Mouse (Mus musculus) heart, postnatal 14 days (tissue): ENCODE measurements around the gene Duoxa2. TPM values are rescaled to one million over a fixed set of nuclear protein-coding genes. Genes with fewer than 3 reads are reported as not detected.
A peak's percentile ranks its signal among the peaks of the same experiment; 100 is the strongest.

ENCODE experiments used
- DNase-seq, 2 experiments: peaks; one replicate each; pipeline ENCODE4 v3.0.0; 2021 to 2022
- intact Hi-C: fragments of 180-260 bp; cut with DNase I; formaldehyde crosslinking; loops from one replicate; pipeline ENCODE4 v1.15.1; 2025
- long read RNA-seq, 2 experiments: library from polyadenylated mRNA; stranded (forward); transcript quantifications; one replicate each; pipeline ENCODE4 v2.0.0; 2021
- total RNA-seq, 2 experiments: library from RNA; stranded (reverse); gene quantifications; 2 replicates each; pipeline ENCODE4 v1.2.3; 2021

The Duoxa2 gene
- total RNA-seq: under 1 TPM; 0.17 TPM
- long read RNA-seq, experiment 1, partial matches to known transcripts: 0 of 1 reads
- long read RNA-seq, experiment 1, other reads (novel, unspliced or antisense): 0 of 1 reads
- long read RNA-seq, experiment 2, partial matches to known transcripts: 0 of 1 reads
- long read RNA-seq, experiment 2, other reads (novel, unspliced or antisense): 0 of 1 reads

DNA sequence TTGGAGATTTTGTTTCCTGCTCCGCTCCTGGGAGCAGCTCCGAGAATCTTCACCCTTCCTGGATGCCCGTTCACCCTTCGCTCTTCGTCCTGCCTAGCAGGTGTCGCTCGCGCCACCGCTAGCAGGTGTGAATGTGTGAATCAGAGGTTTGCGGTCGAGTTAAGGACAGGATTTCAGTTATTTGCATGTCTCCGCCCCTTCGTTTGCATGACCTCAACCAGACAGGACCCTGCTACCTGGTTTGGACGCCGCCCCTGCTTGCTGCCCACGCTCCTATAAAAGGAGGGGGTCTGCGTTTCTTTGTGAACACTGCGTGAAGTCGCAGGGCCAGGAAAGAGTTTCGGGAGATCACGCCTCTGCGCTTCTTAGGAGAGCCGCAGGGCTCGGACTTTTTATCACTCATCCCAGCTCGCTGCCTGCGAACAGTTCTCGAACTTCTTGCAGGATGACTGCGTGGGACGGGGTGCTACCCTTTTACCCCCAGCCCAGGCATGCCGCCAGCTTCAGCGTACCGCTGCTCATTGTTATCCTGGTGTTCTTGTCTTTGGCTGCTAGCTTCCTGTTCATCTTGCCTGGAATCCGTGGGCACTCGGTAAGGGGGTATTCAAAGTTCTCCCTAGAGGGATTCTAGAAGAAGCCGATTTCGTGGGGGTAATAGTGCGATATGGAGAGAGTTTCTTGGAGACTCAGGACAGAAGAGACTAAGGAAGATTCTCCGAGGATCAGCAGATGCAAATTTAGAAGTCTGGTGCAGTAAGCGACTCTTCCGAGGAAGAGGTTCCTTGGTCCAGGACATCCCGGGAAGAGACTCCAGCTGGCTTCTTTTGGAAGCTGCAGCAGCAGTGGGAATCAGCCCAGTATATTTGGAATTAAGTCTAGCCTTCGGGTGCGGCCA is at the start of gene Duoxa2:
TSS of gene Duoxa2 (plus strand) at position 305 of the 895 bp plus-strand sequence.
- DNase-seq: peak in 1 of 2 experiments; percentile 20
- intact Hi-C loops: no loop called here

DNA sequence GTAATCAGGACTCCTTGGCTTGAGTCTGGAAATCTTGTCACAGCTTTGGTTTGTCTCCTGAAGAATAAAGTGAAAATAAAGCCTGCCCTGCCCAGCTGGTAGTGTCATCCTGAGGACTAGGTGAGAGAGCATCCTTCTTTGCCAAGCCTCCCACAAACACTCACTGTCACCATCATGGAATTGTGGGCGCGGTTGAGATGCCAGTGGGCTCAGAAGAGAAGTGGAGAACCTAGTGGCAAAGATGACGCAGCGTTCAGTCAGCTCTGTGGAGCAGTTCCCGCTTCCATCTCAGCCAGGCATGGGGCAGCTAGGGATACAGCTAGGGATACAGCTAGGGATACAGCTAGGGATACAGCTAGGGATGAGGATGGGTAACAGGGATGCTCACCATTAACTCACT is 42.7 kb upstream of the Duoxa2 start:
- DNase-seq: no peak
- intact Hi-C loops: no loop called here

DNA sequence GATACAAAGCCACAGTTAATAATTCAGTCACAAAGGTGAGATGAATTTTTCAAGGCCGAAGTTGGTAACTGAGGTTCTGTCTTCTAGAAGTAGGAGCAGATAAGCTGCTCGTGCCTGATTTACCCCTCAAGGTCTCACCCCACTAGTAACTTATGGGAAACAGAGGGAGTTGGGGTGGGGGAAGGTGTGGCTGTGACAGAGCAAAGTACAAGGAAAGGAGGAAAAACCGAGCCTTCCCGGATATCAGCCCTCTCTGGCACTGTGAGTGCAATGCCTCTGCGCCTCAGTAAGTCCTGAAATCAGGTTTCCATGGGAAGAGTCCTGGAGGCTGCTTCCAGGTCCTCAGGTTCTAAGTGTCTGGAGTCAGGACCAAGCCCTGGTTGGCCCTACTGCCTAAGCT is 38.0 kb upstream of the Duoxa2 start:
- intact Hi-C loops: no loop called here
- no peak for DNase-seq

DNA sequence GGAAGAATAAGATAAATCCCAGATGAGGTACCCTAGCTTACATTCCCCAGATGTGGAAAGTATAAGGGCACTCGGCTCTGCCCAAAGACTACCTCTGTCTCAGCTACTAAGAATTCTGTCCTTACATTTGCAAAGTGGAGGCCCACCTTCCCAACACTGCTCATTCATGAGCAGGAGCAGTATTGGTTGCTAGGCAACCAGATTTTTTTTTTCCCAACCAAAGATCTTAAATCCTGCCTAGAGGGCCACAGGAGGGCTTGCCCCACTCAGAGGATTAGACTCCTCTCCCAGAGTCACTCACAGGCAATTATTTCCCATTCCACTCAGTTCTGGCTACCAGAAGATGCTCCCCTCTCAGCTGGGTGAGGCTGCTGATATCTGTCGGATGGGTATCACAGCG is 34.0 kb upstream of the Duoxa2 start:
- no peak for DNase-seq
- intact Hi-C loops: no loop called here

DNA sequence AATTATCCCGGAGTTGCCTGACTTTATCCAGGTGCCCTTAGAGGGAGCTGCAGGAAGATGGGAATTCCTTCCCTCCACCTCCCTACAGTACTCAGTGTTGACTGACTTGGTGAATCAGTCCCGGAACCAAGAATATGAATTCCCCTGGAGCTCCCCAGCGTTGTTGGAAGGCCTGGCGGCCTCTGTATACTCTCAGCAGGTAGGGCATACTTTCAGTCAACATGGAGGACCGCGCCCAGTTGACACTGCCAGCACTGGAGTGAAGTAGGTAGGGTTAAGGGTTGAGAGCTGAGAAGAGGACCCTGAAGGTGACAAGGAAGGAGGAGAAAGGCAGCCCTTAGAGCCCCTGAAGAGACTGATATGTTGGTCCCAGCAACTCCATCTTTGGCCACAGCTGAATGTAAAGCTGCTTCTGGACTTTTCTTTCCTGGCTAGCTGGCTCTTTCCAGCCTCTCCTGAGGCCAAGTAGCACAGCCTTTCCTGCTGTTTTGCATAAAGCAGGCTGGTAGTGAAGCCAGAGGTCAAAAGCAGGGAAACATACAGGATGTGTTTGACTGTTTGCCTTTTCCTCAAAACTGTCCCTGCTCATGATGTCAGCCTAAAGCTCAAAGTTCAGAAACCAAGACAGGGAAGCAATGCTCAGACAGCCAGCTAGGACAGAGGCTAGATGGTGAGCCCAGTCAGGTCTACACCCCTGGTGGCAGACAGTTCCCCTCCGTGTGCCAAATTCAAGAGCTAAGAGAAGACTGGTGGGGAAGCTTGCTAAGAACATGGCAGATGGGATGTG is 32.1 kb upstream of the Duoxa2 start:
- DNase-seq: no peak
- intact Hi-C loops: no loop called here

DNA sequence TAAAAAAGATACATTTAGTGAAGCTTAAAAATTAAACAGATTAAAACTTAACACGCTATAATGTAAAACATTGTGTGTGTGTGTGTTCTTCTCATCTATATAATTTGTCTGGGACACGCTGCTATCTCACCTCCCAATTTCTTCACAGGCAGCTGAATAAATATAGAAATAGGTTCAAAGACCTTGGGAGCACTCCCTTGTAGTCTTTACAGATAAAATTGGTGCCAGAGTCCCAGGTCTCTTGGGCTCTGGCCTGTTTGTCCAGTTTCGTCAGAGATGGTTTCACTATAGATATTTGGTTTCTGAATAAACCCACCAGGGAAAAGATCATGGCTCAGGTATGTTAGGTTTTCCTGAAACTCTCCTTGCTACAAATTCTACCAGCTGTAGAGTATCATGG is 19.9 kb upstream of the Duoxa2 start:
- intact Hi-C loops: no loop called here
- DNase-seq: no peak

DNA sequence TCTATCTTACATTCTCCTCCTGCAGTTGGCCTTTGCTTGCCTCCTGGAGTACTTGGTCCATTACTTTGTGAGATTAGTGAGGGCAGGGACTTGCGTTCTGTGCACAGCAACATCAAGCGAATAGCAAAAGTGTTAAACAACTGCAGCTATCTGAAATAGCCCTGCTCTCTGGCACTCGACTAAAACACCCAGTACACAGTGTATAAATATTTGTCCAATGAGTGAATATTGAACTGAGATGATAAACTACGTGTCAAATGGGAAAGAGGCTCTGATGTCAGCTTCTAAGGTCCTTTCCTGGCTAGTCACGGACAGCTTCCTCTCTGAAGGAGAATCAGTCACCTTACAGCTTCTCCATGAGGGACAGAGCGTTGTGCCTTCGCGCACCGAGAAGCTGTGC is 14.6 kb upstream of the Duoxa2 start:
- DNase-seq: no peak
- intact Hi-C loops: no loop called here

DNA sequence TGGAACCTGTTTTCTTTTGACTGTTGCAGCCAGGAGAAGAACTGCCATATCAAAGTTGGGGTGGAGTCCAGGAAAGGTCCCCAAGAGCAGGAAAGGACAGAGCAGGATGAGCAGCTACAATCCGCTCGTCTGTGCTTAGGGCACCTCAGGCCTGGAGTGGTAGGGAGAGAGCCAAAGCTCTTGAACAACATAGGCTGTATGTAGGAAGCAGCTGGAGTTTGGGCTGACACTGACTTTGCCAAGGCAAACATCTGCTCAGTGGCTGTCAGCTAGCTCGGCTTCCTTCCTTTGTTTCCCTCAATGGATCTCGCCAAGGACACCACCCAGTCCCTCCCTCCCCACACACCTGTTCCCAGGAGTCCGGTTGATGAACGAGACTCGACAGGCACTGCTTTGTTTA is 12.6 kb upstream of the Duoxa2 start:
- peak; percentile 13 to 36 for DNase-seq
- intact Hi-C loops: no loop called here

DNA sequence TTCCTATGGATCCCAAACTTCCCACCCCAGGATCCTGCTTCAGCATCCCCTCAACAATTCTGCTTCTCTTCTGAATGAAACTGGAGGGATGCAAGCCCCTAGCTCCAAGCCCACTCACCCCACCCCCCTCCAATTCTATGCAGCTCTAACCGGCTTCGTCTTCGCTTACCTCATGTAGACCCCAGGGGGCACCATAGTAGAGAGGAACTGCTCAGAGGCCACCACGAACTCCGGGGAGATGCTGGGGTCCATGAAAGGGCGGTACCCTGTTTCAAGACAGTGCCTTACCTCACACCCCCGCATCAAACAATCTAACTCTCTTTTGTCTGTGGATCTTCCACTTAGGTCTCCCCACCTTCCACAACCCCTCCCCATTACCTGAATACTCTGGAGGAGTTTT is 3.8 kb upstream of the Duoxa2 start:
- DNase-seq: no peak
- intact Hi-C loops: no loop called here

DNA sequence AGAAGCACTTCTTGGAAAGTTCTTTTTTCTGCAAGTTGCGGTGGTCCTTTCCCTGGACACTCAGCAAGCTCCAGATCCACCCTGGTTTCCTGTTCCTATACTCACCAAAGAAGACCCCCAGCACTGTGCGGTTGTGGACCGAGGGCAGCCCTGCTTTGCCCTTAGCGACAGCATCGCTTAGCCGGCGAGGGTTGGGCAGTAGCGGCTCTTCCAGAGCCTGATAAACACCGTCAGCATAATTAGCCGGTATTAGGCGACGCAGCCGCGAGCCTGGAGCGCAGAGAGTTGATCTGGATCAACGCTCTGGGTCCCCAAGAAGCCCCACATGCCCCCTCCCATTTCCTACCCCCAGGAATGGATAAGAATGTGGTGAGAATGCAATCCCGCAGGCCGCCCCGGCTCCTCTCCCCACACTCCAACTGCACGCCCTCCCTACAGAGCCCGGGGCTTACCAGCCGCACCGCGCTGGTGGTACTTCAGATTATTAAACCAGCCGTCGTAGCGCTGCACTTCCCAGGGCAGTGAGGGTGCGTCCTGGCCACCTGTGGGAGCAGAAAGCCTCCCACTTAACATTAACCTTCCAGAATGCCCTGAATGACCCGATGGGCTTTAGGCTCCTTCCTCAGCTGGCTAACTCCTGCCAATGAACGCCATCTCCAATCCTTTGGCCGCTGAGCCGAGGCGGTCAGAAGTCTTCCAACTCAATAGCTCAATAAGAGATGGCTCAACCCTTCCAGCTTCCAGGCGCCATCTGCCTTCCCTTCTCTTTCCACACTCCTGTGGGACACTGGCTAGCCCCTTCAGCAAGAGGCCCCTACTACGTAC is 1.2 kb upstream of the Duoxa2 start:
- intact Hi-C loops: no loop called here
- DNase-seq: no peak

DNA sequence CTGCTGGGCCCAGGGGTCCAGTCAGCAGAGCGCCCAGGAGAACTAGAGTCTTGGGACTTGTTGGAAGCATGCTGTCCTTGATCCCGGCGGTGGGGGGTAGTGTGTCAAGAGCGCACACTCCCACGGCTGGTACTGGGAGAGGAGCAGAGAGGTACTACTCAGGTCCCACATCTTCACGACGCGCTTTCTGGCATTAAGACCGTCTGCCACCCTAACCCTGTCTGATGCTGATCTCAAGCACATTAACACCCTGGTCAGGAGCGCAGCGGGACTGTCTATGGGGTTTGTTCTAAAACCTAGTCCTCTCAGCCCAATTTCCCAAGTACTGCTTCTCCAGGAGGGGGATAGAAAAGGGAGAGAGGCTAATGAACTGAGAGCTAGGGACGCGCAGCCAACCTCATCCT is 602 bp upstream of the Duoxa2 start, which contains the start of gene Duox2:
TSS of gene Duox2 (minus strand) at position 354 of the 404 bp plus-strand sequence.
- intact Hi-C loops: no loop called here
- DNase-seq: no peak

DNA sequence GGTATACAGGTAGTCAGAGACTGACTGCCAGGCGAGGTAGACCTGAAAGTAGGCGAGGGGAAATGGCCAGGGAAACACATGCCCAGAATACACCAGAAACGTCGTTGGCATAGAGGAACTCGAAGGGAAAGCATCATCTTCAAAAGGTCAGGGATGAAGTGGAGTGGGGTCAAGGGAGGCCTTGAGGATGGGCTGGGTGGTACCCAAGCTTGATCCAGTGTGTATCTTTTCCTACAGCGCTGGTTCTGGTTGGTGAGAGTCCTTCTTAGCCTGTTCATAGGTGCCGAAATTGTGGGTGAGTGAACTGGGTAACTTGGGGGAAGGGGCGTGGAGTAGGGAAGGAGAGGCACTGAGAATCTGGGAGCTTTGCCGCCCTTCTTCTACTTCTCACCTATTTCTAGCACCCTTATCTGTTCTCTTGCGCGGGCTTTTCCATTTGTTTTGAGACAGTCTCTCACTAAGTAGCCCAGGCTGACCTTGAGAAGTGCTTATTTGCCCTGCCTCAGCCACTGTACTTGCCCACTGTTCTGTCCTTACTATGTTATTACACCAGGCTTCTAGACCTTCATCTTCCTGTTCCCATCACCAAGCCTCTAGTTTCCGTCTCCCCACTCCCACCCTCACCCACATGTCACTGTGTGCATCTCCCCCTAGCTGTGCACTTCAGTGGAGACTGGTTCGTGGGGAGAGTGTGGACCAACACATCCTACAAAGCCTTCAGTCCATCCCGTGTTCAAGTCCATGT is 1.4 kb downstream of the Duoxa2 start:
- DNase-seq: no peak
- intact Hi-C loops: loop anchor here (5.0 kb wide), 1 partner anchor 53 kb away; no protein-coding TSS in a partner anchor

DNA sequence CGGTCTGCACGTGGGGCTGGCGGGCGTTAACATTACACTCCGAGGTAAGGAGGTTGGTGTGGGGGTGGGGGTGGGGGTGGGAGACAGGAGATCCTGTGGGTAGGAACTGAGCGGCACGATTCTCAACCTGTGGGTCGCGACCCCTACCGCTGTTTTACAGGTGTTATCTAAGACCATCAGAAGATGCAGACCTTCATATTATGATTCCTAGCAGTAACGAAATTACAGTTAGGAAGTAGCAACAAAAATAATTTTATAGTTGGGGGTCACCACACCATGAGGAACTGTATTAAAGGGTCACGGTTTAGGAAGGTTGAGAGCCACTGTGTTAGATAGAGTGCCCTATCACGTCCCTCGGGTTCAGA is 1.9 kb downstream of the Duoxa2 start:
- no peak for DNase-seq
- intact Hi-C loops: loop anchor here (5.0 kb wide), 1 partner anchor 53 kb away; no protein-coding TSS in a partner anchor

DNA sequence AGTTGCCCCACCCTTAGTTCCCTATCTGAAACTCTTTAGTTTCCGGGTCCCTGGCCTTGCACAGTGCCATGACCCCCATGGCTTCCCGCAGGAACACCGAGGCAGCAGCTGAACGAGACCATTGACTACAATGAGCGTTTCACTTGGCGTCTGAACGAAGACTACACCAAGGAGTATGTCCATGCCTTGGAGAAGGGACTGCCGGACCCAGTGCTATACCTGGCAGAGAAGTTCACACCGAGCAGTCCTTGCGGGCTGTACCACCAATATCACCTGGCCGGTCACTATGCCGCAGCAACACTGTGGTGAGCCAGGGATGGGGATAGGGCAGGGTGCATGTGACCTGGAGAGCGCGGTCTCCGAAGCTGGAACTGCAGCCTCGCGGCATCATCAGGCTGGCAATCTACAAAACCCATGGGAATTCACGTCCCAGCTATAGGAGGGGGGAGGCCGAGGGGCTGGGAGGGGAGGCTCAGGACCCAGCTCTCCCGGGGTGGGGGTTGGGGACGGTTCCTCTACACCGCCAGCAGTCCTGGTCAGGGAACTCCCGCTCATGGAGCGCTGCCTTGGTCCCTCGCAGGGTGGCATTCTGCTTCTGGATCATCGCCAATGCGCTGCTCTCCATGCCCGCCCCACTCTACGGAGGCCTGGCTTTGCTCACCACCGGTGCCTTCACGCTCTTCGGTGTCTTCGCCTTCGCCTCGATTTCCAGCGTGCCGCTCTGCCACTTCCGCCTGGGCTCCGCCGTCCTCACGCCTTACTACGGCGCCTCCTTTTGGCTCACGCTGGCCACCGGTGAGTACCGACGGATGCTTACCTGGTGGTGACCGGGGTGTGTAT is 2.6 kb downstream of the Duoxa2 start:
- DNase-seq: peak; percentile 19 to 27
- intact Hi-C loops: loop anchor here (5.0 kb wide), 1 partner anchor 54 kb away; no protein-coding TSS in a partner anchor

DNA sequence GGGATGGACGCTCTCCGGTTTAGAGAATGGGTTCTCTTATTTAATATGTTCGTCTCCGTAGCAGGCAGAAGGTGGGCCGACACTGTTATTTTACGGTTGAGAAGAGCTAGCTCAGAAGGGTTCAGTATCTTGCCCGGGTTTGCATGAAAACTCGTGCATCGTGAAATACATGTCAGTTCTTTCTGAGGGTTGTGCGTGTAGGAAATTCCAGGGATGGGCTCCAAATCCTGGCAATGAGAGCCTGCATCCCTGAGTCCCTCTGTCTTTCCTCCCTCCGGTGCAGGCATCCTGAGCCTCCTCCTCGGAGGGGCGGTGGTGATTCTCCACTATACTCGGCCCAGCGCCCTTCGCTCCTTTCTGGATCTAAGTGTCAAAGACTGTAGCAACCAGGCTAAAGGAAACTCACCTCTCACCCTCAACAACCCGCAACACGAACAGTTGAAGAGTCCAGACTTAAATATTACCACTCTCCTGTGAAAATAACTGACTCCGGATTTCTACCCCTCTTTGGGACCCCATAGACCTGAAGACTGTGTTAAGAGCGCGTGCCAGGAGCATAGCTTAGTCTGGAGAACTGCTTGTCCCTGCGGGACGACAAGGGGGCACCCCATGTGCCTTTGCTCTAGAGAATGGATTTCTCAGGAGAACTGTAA is 3.3 kb downstream of the Duoxa2 start:
- no peak for DNase-seq
- intact Hi-C loops: loop anchor here (2.0 to 5.0 kb wide), 2 partner anchors 55 to 107 kb away; no protein-coding TSS in a partner anchor

DNA sequence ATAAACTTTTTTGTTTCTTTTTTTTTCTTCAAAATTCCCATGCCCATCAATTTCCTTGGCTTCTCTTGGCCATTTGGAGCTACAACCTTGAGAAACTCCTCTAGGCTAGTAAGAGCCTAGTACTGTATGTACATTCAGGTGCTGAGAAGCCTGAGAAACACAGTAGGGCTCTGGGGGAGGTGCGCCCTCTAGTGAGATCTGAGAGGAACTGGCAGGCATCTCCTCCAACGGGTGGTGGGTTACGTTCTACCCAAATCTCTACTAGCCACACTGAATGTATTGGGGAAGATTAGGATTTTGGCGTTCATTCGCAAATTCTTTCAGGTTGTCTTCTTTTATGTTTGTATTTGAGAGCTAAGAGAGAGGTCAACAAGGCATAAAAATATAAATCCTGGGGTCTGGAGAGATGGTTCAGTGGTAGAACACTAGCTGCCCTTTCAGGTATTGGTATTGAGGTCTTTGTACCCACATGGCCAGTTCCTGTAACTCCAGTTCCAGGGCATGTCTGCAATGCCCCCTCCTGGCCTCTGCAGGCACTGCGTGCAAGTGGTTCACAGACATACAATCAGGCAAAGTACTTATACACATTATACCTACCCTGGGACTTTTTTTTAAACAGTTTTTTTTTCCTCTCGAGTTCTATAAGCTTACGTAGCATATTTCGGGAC is 4.0 kb downstream of the Duoxa2 start:
- intact Hi-C loops: loop anchor here (2.0 to 5.0 kb wide), 2 partner anchors 55 to 108 kb away; no protein-coding TSS in a partner anchor
- peak; percentile 62 to 71 for DNase-seq

DNA sequence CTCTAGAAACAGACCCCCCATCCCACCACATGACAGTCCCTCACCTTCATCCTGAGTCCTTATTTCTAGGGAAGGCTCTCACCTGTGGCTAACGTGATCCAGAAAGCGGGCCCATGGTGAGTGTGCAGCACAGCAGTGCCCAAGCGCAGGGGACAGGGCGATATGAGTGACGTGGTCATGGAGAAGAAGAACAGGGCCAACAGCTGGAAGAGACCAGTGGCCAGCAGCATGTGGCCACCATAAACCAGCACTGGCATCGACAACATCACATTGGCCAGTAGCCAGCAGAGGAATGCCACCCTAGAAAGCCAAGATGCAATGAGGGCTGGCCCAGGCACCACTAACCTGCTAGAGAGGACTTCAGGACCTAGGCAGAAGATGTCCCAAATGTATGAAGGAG is 5.8 kb downstream of the Duoxa2 start:
- intact Hi-C loops: loop anchor here (5.0 kb wide), 1 partner anchor 57 kb away; no protein-coding TSS in a partner anchor
- DNase-seq: no peak
